Mouse (Mus musculus): Measurements from ENCODE around the gene Vmn2r84. TPM values are rescaled to one million over a fixed set of nuclear protein-coding genes. Genes with fewer than 3 reads are reported as not detected.
"Not testable (repeated sequence)": the region's sequence is repeated elsewhere in the genome, so short reads cannot be mapped to it uniquely, and the experiment has no call there.

The Vmn2r84 gene
- polyA plus RNA-seq, 1 experiment from 2014 or later: 0.04 TPM

DNA sequence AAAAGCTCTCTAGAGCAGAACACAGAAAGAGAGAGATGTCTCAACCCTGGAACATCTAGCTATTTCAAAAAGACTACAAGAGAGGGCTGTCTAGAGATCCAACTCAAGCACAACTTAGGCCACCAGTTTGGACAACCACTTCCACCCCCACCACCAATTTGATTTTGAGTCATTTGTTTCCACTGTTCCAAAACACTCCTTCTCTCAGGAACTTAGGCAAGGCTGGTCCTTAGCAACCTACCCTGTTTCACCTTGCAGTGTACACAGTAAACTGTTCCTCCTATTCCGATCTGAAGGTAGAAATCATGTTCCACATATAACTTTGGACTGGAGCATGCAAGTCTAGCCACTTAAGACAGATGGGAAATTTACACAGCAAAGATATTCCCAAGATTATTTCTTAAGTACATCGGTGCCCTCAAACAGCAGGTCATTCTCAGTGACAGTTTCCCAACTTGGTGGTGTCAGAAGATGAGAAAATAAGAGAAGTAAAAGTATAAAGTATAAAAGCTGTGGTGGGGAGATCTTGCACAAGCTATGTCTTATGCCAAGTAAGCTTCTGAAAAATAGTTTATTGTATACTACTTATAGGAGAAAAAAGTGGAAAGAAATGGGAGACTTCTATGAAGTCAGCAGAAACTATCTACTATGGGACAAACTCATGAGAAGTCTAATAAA is 24.0 kb downstream of the Vmn2r84 start:
- H3K4me2 ChIP-seq: no peak overlapping the region
- H3K27ac ChIP-seq (replicated peaks): no peak overlapping the region
- H3K27me3 ChIP-seq (replicated peaks): no peaks in the 10 kb centered on the region
- no peaks in the 10 kb centered on the region for H3K36me3 ChIP-seq
- no peaks in the 10 kb centered on the region for H3K9me3 ChIP-seq (replicated peaks)
- H3K4me3 ChIP-seq (replicated peaks): no peak overlapping the region
- no peak for ATAC-seq (ENCODE audit: low FRiP score)
- H3K4me1 ChIP-seq: no peaks in the 10 kb centered on the region
- H3K9ac ChIP-seq (replicated peaks): no peak overlapping the region
- WGBS: 94% methylated on average over 2 of the region's 2 CpGs

DNA sequence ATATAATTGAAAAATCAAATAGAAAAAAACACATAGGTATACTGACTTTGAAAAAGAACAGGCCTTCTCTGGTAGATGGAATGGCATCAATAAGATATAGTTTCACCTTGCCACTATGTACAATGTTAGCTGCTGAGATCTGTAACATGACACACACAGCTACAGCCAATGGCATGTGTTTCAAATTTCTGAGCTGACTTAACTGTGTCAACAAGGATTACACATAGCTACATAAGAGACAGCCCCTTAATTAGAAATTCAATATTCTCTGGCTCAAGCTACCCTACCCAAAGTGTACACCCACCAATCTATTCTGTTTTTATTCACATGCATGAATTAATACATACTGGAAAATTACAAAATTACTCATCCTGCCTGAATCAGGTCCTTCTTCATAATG is 25.7 kb downstream of the Vmn2r84 start:
- H3K4me3 ChIP-seq (replicated peaks): no peak overlapping the region
- no peaks in the 10 kb centered on the region for H3K27me3 ChIP-seq (replicated peaks)
- H3K9ac ChIP-seq (replicated peaks): no peak overlapping the region
- H3K4me2 ChIP-seq: no peak overlapping the region
- no peaks in the 10 kb centered on the region for H3K36me3 ChIP-seq
- no peaks in the 10 kb centered on the region for H3K4me1 ChIP-seq
- no peak overlapping the region for H3K27ac ChIP-seq (replicated peaks)
- no peak for ATAC-seq (ENCODE audit: low FRiP score)
- no peaks in the 10 kb centered on the region for H3K9me3 ChIP-seq (replicated peaks)

DNA sequence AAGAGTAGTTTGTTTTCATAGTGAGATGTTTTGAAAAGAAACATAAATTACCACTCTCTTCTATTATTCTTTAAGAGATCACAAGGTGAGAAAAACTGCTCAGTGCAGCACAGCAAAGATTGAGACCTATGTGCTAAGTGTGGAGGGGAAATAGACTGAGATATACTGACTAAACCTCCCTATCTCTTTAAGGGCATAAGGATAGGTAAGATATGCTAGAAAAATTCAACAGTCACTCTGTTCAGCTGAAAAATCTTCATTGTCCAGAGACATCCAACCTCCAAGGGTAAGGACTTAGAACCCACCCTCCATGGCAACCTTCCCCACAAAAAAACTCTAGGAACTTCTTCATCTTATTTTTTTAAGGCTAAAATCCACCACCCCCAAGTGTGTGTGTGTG is 29.4 kb downstream of the Vmn2r84 start:
- H3K4me1 ChIP-seq: no peaks in the 10 kb centered on the region
- no peaks in the 10 kb centered on the region for H3K36me3 ChIP-seq
- H3K27ac ChIP-seq (replicated peaks): no peak overlapping the region
- H3K9me3 ChIP-seq (replicated peaks): no peaks in the 10 kb centered on the region
- no peak overlapping the region for H3K4me2 ChIP-seq
- H3K27me3 ChIP-seq (replicated peaks): no peaks in the 10 kb centered on the region
- no peak for ATAC-seq (ENCODE audit: low FRiP score)
- H3K4me3 ChIP-seq (replicated peaks): no peak overlapping the region
- H3K9ac ChIP-seq (replicated peaks): no peak overlapping the region

DNA sequence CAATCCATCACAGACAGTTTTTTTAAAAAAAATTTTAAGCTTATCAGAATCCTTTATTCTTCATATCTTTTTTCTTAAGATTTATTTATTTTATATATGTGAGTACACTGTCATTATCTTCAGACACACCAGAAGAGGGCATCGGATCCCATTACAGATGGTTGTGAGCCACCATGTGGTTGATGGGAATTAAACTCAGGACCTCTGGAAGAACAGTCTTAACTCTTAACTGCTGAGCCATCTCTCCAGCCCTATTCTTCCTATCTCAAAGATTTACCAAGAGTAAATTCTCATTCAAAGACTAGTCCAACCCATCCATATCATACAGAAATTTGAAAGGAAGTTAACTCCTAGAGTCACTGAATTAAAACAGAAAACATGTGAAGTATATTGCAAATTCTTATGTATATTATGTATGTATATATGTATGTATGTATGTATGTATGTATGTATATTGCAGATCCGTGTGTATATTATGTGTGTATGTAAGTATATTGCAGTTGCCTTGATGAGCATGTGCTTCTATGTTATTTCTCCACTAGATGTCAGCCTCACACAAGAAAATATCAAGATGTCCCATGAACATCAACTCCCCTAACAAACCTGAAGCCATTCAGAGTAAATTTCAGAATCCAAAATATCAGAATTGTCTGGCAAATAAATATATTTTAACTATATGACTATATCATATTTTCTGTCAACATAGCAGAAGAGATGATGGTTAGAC is 30.5 kb downstream of the Vmn2r84 start:
- no peaks in the 10 kb centered on the region for H3K4me1 ChIP-seq
- ATAC-seq (ENCODE audit: low FRiP score): peak; percentile 84; the same call in 1 of the 2 replicates
- H3K27ac ChIP-seq (replicated peaks): no peak overlapping the region
- H3K4me2 ChIP-seq: no peak overlapping the region
- no peak overlapping the region for H3K9ac ChIP-seq (replicated peaks)
- H3K9me3 ChIP-seq (replicated peaks): no peaks in the 10 kb centered on the region
- WGBS: 64% methylated on average over 2 of the region's 2 CpGs
- no peaks in the 10 kb centered on the region for H3K27me3 ChIP-seq (replicated peaks)
- no peak overlapping the region for H3K4me3 ChIP-seq (replicated peaks)
- H3K36me3 ChIP-seq: no peaks in the 10 kb centered on the region

DNA sequence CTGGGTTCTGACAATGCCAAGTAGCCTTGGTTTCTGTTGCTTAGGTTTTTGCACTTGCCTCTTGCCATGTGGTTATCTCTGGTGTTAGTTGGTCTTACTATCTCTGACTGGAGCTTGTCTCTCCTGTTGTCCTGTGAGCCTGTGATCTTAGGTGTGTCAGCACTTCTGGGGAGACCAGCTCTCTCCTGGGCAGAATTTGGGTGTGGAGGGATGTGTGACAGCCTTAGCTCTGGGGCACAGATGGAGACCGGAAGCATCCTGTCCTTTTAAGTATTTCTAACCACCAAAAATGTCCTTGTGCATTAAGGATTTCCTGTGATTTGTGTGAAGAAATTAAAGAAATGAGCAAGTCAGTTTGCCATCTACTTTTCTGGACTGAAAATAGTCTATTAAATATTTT is 50.1 kb downstream of the Vmn2r84 start:
- 97% methylated on average over 1 of the region's 1 CpGs for WGBS
- Histone ChIP-seq H3K4me3 (replicated peaks) (no peak overlapping the region), H3K27ac (replicated peaks) (no peak overlapping the region), H3K36me3 (no peaks in the 10 kb centered on the region), H3K4me2 (no peak overlapping the region), H3K9me3 (replicated peaks) (no peaks in the 10 kb centered on the region), H3K4me1 (no peaks in the 10 kb centered on the region), H3K9ac (replicated peaks) (no peak overlapping the region), H3K27me3 (replicated peaks) (no peaks in the 10 kb centered on the region)
- no peak for ATAC-seq (ENCODE audit: low FRiP score)

DNA sequence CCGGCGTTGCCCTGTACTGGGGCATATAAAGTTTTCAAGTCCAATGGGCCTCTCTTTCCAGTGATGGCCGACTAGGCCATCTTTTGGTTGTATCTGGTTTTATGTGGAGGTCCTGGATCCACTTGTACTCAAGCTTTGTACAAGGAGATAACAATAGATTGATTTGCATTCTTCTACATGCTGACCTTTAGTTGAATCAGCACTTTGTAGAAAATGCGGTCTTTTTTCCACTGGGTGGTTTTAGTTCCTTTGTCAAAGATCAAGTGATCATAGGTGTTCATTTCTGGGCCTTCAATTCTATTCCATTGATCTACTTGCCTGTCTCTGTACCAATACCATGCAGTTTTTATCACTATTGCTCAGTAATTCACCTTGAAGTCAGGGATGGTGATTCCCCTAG is 54.1 kb downstream of the Vmn2r84 start:
- H3K4me3 ChIP-seq (replicated peaks); H3K9ac ChIP-seq (replicated peaks); H3K27me3 ChIP-seq (replicated peaks); H3K4me2 ChIP-seq; H3K27ac ChIP-seq (replicated peaks); H3K4me1 ChIP-seq; H3K36me3 ChIP-seq; H3K9me3 ChIP-seq (replicated peaks); ATAC-seq (ENCODE audit: low FRiP score): not testable (repeated sequence)
- 93% methylated on average over 4 of the region's 4 CpGs for WGBS

DNA sequence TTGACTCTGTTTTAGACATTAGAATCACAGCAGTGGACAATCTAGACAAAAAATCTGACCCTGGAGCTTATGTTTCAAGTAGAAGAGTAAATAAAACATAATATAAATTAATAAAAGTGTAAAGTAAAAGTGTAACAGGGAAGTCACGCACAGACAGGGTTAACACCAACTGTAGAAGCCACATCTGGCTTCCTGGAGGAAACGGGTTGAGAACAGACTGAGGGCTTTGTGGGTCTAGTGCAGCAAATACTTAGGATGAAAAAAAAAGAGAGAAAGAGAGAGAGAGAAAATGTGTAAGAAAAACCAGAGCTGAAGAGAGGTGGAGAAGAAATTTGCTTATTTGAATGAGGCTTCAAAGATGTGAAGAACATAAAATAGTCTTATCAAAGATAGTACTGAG is 56.6 kb downstream of the Vmn2r84 start:
- WGBS: 74% methylated on average over 2 of the region's 2 CpGs
- H3K4me3 ChIP-seq (replicated peaks): no peak overlapping the region
- no peaks in the 10 kb centered on the region for H3K9me3 ChIP-seq (replicated peaks)
- H3K9ac ChIP-seq (replicated peaks): no peak overlapping the region
- no peaks in the 10 kb centered on the region for H3K4me1 ChIP-seq
- H3K27ac ChIP-seq (replicated peaks): no peak overlapping the region
- no peaks in the 10 kb centered on the region for H3K36me3 ChIP-seq
- H3K27me3 ChIP-seq (replicated peaks): no peaks in the 10 kb centered on the region
- ATAC-seq (ENCODE audit: low FRiP score): no peak
- H3K4me2 ChIP-seq: no peak overlapping the region

DNA sequence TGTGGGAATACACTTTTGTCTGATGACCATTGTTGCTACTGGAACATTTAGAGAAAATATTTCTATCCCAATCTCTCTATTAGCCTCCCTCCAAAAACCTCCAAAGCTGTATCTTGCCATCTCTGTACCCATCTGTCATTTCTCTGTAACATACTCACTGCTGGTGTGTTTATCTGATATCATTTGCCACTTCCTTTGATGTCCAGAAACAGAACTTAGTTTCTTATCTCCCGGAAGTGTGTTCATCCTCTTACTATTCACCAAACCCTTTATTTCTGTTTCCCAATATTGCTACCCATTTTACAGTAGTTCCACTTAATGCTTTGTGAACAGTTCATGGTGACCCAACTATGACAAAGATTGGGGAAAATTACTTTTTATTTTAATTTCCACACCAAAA is 57.7 kb downstream of the Vmn2r84 start:
- H3K36me3 ChIP-seq: no peaks in the 10 kb centered on the region
- H3K4me1 ChIP-seq: no peaks in the 10 kb centered on the region
- no peaks in the 10 kb centered on the region for H3K9me3 ChIP-seq (replicated peaks)
- no peak overlapping the region for H3K4me2 ChIP-seq
- ATAC-seq (ENCODE audit: low FRiP score): no peak
- no peak overlapping the region for H3K9ac ChIP-seq (replicated peaks)
- H3K27me3 ChIP-seq (replicated peaks): no peaks in the 10 kb centered on the region
- WGBS: 93% methylated on average over 1 of the region's 1 CpGs
- H3K27ac ChIP-seq (replicated peaks): no peak overlapping the region
- no peak overlapping the region for H3K4me3 ChIP-seq (replicated peaks)

DNA sequence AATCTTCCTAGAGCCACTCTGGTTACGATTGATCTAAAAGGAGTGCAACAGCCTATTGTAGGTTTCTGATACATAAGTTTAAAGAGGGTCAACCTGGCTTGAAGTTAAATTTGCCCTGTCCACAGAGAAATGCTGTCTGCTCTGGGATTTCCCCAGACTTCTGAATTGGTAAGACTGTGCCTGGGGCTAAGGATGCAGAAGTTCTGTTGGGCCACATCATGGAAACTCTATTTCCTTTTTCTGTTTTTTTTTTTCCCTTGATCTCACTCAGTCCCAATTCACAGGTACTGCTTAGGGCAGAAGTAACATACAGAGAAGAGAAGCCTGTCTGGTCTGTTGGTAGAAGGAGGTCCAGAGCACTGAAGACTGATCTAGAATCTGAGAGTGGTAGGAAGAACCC is 63.4 kb downstream of the Vmn2r84 start:
- Histone ChIP-seq H3K27ac (replicated peaks) (no peak overlapping the region), H3K9ac (replicated peaks) (no peak overlapping the region), H3K4me1 (no peaks in the 10 kb centered on the region), H3K9me3 (replicated peaks) (no peaks in the 10 kb centered on the region), H3K4me3 (replicated peaks) (no peak overlapping the region), H3K27me3 (replicated peaks) (no peaks in the 10 kb centered on the region), H3K36me3 (no peaks in the 10 kb centered on the region), H3K4me2 (no peak overlapping the region)
- 92% methylated on average over 1 of the region's 1 CpGs for WGBS
- ATAC-seq (ENCODE audit: low FRiP score): no peak

Other genes starting within 250 kb of the Vmn2r84 start
- gene Olfr825, start 227.6 kb downstream of the Vmn2r84 start, polyA plus RNA-seq (2015; fragmentation: Nextera tagmentation; extraction: Ambion mirVana): not detected in 2 replicates
- not detected in 2 replicates for gene Olfr826, start 210.1 kb downstream of the Vmn2r84 start, polyA plus RNA-seq (2015; fragmentation: Nextera tagmentation; extraction: Ambion mirVana)
- not detected in 2 replicates for gene Olfr827, start 179.9 kb downstream of the Vmn2r84 start, polyA plus RNA-seq (2015; fragmentation: Nextera tagmentation; extraction: Ambion mirVana)
- gene Neurod4, start 114.1 kb downstream of the Vmn2r84 start, polyA plus RNA-seq (2015; fragmentation: Nextera tagmentation; extraction: Ambion mirVana): 0.31 and 0.37 TPM in 2 replicates
- gene Tespa1, start 71.5 kb downstream of the Vmn2r84 start, polyA plus RNA-seq (2015; fragmentation: Nextera tagmentation; extraction: Ambion mirVana): 0.37 and 7.7 TPM in 2 replicates
- gene Vmn2r85, start 35.4 kb upstream of the Vmn2r84 start, polyA plus RNA-seq (2015; fragmentation: Nextera tagmentation; extraction: Ambion mirVana): 0.04 TPM in 1 of 2 replicates, not detected in the other
- gene Vmn2r86, start 61.7 kb upstream of the Vmn2r84 start, polyA plus RNA-seq (2015; fragmentation: Nextera tagmentation; extraction: Ambion mirVana): 0.05 and 0.08 TPM in 2 replicates
- gene Vmn2r87, start 103.1 kb upstream of the Vmn2r84 start, polyA plus RNA-seq (2015; fragmentation: Nextera tagmentation; extraction: Ambion mirVana): 0.10 and 0.18 TPM in 2 replicates

All from neural tube, embryonic 15.5 days (tissue).